Mouse (Mus musculus) ES-E14 (cell line): ENCODE measurements around the gene Ly6c2.

ENCODE experiments used
- HCFC1 ChIP-seq: IDR thresholded peaks from 2 replicates; pipeline ENCODE4 v1.6.1; 2012; ENCODE audit warnings: low read length, inconsistent platforms, borderline replicate concordance; ENCODE audit not compliant: insufficient read depth
- MAFK ChIP-seq: IDR thresholded peaks from 2 replicates; pipeline ENCODE4 v1.6.1; 2014; ENCODE audit warnings: mild to moderate bottlenecking, low read depth, low read length, inconsistent platforms; ENCODE audit not compliant: insufficient read depth
- ZNF384 ChIP-seq: IDR thresholded peaks from 2 replicates; pipeline ENCODE4 v1.6.1; 2012; ENCODE audit warnings: low read depth, low read length, inconsistent platforms

- TF ChIP-seq ZNF384 (no peak), MAFK (no peak), HCFC1 (no peak)
Observed at GRCm38 (mm10) chr15:75099261-75099660, 12.5 kb downstream of the Ly6c2 start.
